Mouse (Mus musculus): ENCODE results near the gene Rnf216.

The Rnf216 gene

DNA sequence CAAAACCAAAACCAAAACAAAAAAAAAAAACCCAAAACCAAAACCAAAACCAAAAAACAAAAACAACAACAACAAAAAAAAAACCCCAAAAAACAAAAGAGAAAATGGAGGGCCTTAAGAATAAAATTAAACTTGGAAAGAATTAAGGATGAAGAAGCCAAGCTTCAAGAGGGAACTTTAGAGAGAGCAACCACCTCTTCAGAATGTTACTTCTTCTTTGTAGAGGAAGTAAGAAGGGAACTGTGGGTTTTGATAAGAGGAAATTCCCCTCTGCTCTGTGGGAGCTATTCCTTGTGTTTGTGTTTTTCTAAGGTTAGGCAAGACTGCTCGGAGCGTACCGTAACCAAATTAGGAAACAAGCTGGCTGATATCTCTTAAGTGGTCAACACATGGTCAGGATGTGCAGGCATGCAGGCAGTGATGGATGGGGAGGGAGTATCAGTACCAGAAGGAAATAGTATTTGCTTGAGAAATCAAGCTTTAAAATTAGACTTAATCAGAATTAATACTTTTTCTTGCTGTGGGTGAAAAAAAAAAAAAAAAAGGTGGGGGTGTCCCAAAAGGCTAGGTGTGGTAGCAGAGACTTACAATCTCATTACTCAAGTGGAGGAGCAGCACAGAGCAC is 57.2 kb downstream of the Rnf216 start:
- ATAC-seq (ENCODE audit: insufficient number of reproducible peaks, low FRiP score, low TSS enrichment): no peak

DNA sequence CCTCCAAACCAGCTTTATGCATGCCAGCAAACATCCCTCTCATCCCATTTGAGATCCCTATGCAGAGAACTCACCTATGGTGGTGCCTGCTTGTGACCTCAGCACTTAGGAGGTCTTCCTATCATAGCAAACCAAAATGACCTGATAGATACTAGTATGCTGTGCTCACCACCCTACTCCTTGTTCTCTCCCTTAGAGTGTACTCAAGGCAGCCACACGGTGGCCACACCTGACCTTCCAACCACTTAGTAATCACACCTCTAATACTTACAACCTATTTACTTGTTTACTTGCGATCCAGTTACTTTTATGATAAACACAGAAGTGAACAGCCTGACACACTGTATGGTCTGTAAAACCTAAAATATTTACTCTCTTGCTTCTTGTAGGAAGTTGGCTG is 58.1 kb downstream of the Rnf216 start:
- no peak for ATAC-seq (ENCODE audit: insufficient number of reproducible peaks, low FRiP score, low TSS enrichment)

DNA sequence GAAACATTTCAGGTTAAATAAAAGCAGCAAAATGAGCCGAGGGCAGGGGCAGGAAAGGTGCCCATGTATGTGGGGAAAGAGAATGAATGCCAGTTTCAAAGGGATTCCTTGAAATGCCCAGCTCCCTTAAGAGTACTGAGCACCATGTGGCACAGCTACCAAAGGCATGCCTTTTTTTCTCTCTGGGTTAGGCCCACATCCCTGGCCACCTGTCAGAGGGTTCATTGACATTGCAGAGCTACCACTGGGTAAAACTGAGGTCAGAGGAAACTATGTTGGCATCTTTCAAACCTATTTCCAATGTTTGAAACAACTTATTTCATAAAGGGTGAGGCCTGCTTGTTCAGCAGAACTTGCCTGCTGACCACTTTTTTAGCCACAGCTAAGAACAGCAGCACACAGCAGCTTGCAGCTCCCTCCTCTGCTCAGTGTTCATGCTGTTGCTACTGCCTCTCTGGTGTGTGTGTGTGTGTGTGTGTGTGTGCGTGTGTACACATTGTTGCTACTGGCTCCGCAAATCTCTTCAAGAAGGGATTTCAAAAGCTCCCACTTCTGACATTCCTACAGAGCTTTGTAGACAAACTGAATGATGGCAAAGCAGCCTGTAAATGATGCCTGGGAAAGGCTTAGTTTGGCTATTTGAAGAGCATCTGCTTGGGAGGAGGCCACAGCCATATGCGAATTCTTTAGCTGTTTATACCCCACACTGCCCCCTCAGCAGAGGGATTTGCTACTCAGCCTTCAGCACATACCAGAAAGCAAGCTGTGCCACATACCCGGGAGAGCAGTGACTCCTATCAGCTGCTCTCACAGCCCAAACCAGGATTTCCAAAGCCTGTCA is 59.4 kb downstream of the Rnf216 start:
- ATAC-seq (ENCODE audit: insufficient number of reproducible peaks, low FRiP score, low TSS enrichment): no peak

DNA sequence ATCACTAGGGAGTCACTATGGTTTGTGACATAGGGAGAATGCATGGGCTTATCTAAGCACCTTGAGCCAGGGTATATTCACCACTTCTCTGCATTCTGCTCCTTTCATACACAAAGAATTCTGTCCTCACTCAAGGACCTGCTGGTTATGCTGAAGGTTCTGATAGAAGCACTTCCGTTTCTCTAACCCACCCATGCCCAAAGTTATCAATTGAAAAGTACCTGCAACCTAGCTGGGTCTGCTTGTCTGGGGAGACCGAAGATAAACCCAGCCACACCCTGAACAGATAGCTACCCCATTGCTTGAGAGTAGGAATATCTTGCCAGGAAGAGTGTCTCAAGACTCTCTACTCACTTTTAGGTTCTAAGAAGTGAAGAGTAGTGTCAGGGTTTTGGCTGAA is 60.1 kb downstream of the Rnf216 start:
- no peak for ATAC-seq (ENCODE audit: insufficient number of reproducible peaks, low FRiP score, low TSS enrichment)

DNA sequence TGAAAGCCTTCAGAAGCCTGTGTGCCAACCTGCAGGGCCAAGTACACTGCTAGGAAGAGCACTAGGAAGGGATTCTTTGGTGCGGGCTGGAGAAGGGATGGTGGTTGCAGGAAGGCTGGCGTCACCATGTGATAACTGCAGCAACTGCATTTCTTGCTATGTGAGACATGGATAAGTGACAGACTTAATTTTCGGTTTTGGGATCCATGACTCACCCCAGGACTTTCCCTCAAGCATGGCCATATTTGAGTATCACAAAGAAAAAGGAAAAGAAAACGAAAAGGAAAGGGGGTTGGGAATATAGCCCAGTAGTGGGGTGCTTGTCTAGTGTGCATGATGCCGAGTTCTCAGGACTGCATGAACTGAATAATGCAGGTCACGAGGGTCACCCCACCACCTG is 60.9 kb downstream of the Rnf216 start:
- ATAC-seq (ENCODE audit: insufficient number of reproducible peaks, low FRiP score, low TSS enrichment): no peak

DNA sequence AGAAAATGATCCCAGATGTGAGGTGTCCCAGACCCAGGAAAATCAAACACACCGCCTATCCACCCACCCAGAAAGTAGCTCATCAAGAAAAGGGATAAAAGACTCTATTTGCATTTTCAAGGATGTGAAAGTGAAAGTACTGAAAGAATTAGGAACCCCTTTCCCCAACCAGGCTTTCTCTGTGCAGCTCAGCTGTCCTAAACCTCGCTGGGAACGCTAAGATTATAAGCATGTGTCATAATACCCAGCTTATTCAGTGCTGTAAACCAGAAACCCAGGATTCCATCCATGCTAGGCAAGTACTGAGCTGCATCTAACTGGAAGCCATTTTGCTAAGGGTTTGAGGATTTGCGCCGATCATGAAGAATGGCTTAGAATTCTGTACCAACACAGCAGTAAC is 62.5 kb downstream of the Rnf216 start:
- no peak for ATAC-seq (ENCODE audit: insufficient number of reproducible peaks, low FRiP score, low TSS enrichment)

DNA sequence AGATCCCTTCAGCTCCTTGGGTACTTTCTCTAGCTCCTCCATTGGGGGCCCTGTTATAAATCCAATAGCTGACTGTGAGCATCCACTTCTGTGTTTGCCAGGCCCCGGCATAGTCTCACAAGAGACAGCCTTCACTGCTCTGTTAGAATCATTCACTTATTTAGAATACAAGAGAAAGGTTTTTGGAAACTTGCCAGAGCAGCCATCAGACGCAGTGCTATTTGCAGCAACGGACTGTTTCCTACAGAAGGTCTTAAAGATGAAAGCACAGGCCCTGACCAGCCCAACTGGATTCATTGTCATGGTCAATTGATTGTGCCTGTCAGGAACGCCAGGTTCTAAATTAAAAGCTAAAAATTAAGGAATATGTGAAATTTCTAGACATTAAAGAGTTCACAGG is 63.0 kb downstream of the Rnf216 start:
- ATAC-seq (ENCODE audit: insufficient number of reproducible peaks, low FRiP score, low TSS enrichment): no peak

DNA sequence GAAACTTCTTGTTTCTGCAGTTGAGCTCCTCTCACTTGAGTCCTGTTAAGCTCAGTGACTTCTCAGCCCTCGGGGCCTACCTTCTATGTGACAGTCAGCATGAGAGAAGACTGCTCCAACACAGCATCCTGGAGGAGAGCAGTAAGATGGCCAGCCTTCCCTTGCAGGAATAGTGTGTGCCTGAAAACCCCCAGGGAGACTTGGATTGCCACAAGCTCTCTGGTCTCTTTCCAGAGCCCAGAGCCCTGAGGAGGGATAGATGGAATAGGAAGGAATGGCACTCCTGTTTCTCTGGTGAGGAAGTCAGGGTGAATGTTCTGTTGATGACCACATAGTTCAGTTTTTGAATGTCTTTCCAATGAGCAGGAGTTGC is 63.8 kb downstream of the Rnf216 start:
- no peak for ATAC-seq (ENCODE audit: insufficient number of reproducible peaks, low FRiP score, low TSS enrichment)

DNA sequence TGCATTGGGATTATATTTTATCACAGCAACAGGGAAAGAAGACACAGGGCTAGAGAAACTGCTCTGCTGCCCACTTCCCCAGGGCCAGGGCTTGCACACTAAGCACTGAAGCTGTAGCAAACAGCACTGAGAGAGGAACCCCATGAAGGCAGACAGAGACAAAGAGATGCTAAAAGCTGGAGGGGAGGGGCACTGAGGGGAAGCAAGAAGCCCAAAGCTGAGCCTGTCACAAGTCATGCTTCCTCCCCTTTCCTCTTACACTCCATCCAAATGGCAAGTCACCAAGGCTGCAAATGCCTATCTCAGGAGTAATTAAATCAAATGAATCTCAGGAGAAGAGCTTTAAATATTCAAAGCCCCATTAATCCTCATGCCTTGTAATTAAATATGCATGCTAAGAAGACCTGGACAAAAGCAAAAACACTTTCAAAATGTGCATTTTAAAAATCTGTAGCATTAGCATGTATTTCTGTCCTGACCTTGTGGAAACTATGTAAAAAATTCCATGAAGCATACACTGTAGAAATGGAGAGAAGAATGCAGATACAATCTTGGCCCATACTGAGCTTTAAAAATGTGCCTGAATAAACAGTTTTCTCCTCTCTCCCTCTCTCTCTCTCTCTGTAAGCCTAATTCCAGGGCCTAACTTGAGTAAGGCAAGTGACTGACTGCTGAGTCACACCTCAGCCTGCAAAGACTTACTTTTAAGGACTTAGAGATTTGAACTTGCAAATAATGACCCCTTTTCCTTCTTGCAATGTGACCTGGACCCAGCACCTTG is 64.4 kb downstream of the Rnf216 start:
- ATAC-seq (ENCODE audit: insufficient number of reproducible peaks, low FRiP score, low TSS enrichment): no peak

DNA sequence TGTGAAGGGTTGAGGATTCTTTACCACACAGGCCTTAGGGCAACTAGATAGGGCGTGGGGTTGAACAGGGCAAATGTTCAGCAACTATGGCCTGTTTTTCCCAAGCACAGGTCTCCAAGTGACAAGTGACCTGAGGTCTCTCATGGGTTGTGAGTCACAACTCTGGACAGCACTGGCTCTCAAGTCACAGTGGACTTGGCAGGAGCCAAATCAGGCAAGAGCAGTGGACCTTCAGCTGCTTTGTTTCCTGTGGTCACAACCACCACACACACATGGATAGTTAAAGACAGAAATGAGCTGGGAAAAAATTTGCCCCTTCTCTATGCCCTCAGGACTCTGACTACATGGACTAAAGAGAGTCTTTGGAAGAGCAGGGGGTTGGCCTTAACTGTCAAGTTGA is 65.2 kb downstream of the Rnf216 start:
- ATAC-seq (ENCODE audit: insufficient number of reproducible peaks, low FRiP score, low TSS enrichment): no peak

DNA sequence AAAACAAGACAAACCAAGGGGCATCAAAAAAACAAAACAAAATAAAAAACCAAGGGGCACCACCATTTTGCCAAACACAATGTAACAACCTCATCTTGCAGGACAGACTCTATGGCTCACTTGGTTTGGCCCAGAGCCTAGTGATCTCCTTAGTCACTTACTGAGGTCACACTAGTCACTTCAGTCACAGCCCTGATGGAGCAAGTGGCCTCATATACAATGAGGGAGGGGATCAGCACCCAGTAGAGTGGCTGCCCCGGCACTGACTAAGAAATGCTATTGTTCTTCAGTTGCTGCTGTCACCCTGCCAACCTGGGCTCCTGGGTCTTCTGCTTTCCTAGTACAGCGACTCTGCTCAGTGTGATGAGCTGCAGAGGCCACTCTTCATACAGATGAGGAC is 68.9 kb downstream of the Rnf216 start:
- ATAC-seq (ENCODE audit: insufficient number of reproducible peaks, low FRiP score, low TSS enrichment): no peak

DNA sequence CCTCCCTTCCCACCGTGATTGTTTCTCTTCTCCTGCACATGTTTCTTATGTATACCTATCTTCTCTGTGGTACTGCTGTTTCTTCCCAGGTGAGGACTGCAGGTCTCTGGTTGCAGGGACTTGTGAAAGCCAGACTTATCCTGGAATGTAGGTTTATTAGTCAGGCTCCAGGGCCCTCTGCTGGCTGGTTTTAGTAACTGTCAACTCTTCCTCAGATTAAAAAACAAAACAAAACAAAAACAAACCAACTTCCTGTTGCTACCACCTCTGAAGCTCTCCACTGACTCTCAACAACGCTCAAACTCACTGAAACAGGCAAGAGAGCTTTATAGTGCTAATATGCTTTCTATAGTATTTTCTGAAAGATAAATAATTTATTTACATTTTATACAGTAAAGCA is 69.5 kb downstream of the Rnf216 start:
- no peak for ATAC-seq (ENCODE audit: insufficient number of reproducible peaks, low FRiP score, low TSS enrichment)

DNA sequence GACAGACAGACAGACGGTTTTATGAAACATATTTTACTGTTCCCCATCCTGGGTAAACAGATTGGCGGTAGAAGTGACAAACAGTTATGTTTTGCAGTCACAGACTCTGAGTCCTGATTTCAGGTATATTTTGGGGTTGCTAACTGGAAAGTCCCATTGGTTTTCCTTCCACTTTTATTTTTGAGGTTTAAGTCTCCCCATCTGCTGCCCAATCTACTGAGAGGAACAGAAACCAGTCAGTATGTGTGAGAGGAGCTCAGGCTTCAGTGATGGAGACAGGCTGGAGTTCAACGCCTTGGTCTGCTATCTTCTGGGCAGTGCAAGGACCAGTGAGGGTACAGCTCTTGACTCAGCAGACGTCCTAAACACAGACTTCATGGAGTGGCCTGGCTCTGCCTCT is 74.0 kb downstream of the Rnf216 start:
- no peak for ATAC-seq (ENCODE audit: insufficient number of reproducible peaks, low FRiP score, low TSS enrichment)

DNA sequence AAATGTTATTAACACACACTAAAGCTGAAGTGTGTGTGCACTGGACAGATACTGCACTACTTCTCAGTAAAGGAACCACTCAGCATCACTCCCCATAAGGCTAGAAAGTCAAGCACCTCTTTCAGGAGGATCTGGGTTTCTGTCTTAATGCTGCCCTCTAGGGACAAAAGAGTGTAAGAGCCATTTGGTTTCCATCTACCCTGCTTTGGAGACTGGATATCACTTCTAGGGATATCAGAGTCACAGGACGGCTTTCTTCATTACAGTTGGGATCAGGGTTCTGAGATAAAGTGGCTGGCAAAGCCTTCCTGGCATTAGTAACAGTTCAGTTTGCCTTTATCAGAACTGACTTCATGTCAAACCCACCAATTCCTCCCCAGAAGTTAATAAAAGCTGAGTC is 75.6 kb downstream of the Rnf216 start:
- no peak for ATAC-seq (ENCODE audit: insufficient number of reproducible peaks, low FRiP score, low TSS enrichment)

DNA sequence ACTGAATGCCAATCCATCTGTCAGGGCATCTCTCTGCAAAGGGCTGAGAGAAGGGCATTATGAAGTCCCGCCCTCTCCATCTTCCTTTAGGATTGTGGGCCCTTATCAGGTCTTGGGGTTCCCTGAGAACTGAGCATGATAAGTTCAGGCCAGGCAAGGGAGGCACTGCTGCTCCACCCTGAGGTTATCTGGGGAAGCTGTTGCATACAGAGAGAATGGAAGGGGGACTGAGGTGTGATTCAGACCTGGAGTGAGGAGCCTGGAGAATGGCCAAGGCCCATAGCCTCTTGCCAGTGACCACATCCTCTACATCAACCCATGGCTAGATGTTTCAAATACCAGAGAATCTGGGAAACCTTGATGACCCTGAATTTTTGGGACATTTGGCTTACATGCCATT is 76.7 kb downstream of the Rnf216 start:
- ATAC-seq (ENCODE audit: insufficient number of reproducible peaks, low FRiP score, low TSS enrichment): no peak

DNA sequence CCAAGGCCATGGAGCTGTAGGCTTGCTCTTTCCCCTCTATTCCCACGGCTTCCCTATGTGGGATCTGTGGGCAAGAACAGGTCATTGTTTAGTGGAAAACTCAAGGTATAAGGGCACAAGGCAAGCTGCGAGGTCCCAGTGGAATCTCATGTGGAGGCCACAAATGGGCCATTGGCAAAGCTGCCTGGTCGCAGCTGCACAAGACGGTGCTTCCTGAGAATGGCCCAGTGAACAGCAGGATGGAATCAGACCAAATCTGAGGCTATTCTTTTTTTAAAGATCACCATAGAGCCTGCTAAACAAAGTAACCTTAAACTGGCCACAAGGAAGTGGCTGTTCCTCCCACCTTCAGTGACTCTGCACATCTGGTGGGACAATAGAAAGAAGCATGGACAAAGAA is 77.5 kb downstream of the Rnf216 start:
- ATAC-seq (ENCODE audit: insufficient number of reproducible peaks, low FRiP score, low TSS enrichment): no peak

DNA sequence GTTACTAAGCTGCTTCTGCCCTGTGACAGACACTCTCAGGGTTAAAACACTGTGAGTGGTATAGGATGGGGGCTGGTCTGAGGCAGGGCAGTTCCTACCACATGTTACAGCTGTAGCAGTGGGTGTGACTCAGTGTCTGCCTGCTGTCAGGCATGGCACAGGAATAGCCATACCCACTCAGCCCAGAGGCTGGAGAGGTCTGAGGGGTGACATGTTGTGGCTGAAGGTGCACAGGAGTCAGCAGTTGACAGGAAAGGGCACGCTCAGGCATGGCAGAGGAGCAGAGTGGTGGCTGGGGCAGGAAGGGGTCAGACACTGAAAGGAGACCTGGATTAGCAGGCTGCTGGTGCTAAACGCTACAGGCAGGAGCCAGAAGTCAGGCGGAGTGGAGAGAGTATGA is 78.7 kb downstream of the Rnf216 start:
- no peak for ATAC-seq (ENCODE audit: insufficient number of reproducible peaks, low FRiP score, low TSS enrichment)

DNA sequence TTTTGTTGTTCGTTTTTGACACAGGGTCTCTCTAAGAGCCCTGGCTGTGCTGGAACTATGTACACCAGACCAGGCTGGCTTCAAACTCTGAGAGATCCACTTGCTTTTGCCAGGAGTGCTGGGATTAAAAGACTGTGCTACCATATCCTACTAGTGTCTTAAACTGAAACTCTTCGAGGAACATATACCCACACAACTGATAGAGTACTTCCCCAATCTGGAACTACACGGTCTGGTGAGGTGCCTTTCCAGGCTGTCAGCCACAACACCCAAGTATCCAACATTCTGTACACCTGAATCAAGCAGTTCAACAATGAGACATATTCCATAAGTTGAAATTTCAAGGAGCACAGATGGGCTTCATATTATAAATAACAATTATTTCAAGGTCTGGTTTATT is 79.5 kb downstream of the Rnf216 start:
- ATAC-seq (ENCODE audit: insufficient number of reproducible peaks, low FRiP score, low TSS enrichment): no peak

DNA sequence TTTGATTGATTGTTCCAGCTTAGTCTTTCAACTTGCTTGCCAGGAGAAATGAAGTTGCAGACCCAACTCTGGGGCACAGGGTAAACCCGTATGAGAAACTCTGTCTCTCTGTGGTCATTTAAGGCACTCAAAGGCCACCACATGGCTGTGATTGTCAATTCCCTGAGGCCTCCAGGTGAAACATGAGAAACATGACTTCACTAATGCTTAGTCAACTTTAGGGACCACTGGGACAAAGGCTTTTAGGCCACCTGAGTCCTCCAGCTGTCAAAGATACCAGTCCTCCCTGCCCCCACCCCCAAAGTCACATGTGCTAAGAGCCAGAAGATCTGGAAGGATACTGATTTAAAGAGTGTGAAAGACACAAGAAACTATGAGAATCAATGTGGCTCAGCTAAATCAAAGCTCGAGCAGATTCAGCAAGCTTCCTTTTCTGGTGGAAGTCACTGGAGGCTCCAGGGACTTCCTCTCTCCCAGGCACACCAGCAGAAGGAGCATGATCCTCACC is 80.1 kb downstream of the Rnf216 start:
- ATAC-seq (ENCODE audit: insufficient number of reproducible peaks, low FRiP score, low TSS enrichment): no peak

DNA sequence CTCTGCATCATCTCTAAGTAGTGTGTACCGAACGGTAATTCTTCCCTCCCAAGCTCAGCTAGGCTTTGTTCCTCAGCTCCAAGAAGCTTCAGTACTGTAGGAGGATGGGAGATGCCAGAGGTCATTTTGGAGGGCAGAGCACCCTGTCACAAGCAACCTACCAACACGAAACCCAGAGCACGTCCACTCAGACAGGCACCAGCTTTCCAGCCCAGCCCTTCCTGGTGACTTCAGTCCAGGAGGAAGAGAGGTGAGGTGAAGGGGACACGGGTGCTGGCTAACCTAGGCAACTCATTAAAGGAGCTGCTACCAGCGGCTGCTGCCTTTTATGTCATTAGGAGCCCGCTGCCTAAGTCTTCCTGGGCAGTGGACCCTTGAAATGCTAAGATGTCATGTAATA is 81.1 kb downstream of the Rnf216 start:
- ATAC-seq (ENCODE audit: insufficient number of reproducible peaks, low FRiP score, low TSS enrichment): no peak

DNA sequence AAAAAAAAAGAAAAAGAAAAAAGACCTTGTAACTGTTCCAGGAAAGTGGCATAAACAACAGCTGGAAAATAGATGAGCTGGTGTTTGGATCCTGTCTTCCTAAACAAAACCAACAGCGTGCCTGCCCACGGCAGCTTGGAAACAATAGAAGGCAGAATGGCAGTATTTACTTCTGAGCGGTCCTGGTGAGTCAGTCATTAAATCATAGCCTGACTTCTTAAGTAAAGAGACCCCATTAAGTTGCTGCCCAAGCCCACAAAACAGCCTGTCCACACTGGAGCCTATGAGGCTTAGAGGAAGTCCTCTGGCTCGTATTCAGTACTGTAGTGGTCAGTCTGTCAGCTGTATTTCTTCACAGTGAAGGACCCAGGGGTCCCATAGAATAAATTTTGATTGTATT is 81.6 kb downstream of the Rnf216 start:
- no peak for ATAC-seq (ENCODE audit: insufficient number of reproducible peaks, low FRiP score, low TSS enrichment)
